Mouse (Mus musculus) left cerebral cortex, adult 9 months (tissue): Measurements from ENCODE around the gene Nccrp1.
"Not testable (repeated sequence)": the region's sequence is repeated elsewhere in the genome, so short reads cannot be mapped to it uniquely, and the experiment has no call there.

Source experiments
- DNase-seq, 2 experiments: peaks; one replicate each; pipeline ENCODE4 v3.0.0; 2022; ENCODE audit warnings: low spot score in 2 of 2

The Nccrp1 gene

DNA sequence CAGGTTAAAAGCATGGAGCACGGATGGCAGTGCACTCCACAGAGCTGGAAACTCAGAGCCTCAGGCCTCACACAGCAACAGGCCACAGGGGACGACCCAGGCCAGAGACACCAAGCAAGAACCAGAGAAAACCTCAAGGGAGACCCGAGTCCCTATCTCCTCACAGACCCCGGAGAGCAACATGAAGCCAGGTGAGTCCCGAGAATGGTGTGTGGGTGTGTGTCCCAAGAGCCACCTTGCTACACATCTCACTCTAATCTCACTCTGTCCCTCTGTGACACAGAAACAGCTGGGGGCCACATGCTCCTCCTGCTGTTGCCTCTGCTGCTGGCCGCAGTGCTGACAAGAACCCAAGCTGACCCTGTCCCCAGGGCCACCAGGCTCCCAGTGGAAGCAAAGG, 24.5 kb downstream of the Nccrp1 start, which contains the start of gene Ifnl3:
TSS of gene Ifnl3 (plus strand) at position 301 of the 400 bp plus-strand sequence.
- not testable (repeated sequence) for DNase-seq

DNA sequence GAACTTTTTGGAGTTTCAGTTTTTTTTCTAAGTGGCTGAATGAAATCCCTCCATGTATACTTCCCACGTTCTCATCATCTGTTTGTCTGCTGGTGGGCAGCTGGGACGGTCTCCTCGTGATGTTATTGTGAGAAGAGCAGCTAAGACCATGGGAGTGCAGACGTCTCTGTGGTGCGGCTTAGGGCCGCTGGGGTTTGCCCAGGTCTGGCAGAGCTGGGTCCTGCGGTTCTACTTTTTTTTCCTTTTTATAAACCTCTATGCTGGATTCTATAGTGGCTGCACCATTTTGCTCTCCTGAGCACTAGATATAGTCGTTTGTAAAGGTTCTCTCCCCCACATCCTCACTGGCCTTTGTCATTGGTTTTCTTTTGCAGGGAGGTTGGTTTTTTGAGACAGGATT, 35.6 kb downstream of the Nccrp1 start:
- DNase-seq, result no peak

DNA sequence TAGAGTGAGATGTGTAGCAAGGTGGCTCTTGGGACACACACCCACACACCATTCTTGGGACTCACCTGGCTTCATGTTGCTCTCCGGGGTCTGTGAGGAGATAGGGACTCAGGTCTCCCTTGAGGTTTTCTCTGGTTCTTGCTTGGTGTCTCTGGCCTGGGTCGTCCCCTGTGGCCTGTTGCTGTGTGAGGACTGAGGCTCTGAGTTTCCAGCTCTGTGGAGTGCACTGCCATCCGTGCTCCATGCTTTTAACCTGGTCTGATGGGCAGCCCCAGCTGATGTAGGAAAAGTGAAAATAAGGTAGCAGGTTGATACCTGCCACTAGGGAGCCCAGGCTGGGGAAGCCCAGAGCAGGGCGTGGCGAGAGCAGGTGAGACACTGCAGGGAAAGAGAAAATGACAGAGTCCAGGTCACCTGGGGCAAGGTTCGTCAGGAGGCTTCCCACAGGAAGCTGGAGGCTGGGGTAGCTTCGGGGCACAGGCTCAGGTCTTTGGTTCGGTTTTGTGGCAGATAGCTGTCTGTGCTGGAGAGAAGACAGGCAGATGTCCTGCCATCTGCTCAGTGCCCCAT, 36.6 kb downstream of the Nccrp1 start, which contains the start of gene Ifnl2:
TSS of gene Ifnl2 (minus strand) at position 51 of the 570 bp plus-strand sequence.
- not testable (repeated sequence) for DNase-seq

DNA sequence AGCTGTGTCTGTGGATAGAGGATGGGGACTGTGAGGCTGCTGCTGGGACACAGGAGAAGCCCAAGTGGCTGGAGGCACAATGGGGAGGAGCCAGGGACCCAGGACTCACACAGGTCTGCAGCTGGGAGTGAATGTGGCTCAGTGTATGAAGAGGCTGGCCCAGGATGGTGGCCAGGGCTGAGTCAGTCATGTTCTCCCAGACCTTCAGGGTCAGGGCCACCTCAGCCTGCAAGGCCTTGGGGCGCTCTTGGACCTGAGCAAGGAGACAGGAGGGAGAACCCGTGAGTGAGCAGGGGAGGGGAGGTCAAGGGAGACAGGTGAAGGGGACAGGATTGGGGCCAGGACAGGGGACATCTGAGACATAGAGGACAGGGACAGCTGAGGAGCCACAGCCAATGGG, 37.9 kb downstream of the Nccrp1 start:
- DNase-seq, result not testable (repeated sequence)

DNA sequence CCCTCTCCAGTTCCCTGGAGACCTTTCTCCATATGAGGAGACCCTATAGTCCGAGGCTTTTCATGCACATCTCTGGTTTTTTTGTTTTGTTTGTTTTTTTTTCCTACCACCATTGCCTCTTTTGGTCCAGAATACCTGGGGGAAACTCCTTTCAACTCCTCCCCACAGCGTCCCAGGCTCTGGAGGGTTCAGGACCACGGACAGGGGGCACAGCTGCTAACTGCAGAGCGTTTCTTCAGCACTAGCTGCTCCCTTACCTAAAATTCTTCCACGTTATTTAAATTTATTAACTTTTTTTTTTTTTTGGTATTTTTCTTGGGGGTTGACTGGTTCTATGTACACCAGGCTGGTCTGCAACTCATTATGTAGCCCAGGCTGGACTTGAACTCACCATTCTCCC, 41.5 kb downstream of the Nccrp1 start:
- no peak for DNase-seq

DNA sequence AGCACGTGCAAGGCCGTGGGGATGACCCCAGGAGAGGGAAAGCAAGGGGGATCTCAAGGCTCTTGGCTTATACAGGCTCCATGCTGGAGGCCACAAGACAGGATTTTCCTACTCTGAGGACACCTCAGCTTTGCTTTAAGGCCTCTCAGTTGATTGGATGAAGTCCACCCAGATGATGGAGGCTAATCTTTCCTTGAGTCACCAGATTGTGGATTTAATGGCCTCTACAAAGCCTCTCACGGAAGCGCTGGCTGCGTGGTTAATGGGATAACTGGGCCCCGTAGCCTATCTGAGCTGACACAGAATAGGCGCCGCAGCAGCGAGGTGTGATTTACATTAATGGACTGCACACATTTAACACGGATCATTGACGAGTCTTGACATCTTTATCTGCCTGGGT, 51.6 kb downstream of the Nccrp1 start:
- DNase-seq, result no peak
